Mouse (Mus musculus) Muller cell, postnatal 12 days (primary cell): ENCODE measurements at regions not wholly inside any gene's neighbourhood (a gene's known extent, or its start where the extent isn't known, plus 50 kb on each side); places are given as distances from the start of the nearest gene placed in this dataset.

Source experiments
- DNase-seq: peaks from one replicate; pipeline ENCODE4 v3.0.0-alpha.2; 2015; ENCODE audit errors: inconsistent ontology term

- peak; percentile 59 for DNase-seq
Observed at GRCm38 (mm10) chrX:14091661-14092060, 119.3 kb upstream of the H2al1n start.

GRCm38 (mm10) chrX:14133571-14133970, 77.4 kb upstream of the H2al1n start:
- DNase-seq, result no peak

GRCm38 (mm10) chrX:14134600-14134999, 76.3 kb upstream of the H2al1n start:
- no peak for DNase-seq

- DNase-seq, result no peak
Observed at GRCm38 (mm10) chrX:14138481-14138880, 72.5 kb upstream of the H2al1n start.
